Mouse (Mus musculus) activated CD4-positive, CD25-positive, alpha-beta regulatory T cell, adult 4 months (primary cell): ENCODE measurements around the gene Hrk. TPM values are rescaled to one million over a fixed set of nuclear protein-coding genes. Genes with fewer than 3 reads are reported as not detected.
A peak's percentile ranks its signal among the peaks of the same experiment; 100 is the strongest.

Experiments
- ATAC-seq: one replicate; pipeline ENCODE4 v1.8.0; 2017
- polyA plus RNA-seq, 2 experiments: library from polyadenylated mRNA; unstranded; fragments of 100-300 nt; shearing (Covaris generic); gene quantifications; one replicate each; pipeline ENCODE4 v1.2.1; 2017

The Hrk gene
- under 1 TPM in 1 of 2 experiments, not detected in 1; 0.08 TPM for polyA plus RNA-seq

DNA sequence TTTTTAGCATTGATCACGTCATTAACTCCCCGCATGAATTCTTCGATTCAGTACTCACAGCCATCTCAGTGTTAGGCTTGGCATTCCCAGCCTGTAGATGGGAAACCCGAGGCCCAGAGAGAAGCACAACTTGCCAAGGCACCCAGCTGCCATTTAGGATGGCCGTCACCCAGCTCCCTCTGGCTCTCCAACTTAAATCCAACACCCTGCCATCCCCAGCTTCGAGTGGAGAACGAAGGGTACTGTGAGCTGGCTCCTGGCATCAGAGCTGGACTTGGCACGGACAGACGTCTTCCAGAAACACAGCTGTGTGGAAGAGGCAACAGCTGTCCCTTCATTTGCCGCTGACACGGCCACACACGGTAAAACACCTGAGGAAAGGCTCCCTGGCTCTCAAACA lies at the start of gene Hrk:
TSS of gene Hrk (plus strand) at position 68 of the 400 bp plus-strand sequence.
- no peak for ATAC-seq

- no peak for ATAC-seq
Observed at GRCm38 (mm10) chr5:118118351-118118750, 46.1 kb upstream of the Hrk start.

GRCm38 (mm10) chr5:118118922-118119321 lies 45.5 kb upstream of the Hrk start:
- no peak for ATAC-seq

DNA sequence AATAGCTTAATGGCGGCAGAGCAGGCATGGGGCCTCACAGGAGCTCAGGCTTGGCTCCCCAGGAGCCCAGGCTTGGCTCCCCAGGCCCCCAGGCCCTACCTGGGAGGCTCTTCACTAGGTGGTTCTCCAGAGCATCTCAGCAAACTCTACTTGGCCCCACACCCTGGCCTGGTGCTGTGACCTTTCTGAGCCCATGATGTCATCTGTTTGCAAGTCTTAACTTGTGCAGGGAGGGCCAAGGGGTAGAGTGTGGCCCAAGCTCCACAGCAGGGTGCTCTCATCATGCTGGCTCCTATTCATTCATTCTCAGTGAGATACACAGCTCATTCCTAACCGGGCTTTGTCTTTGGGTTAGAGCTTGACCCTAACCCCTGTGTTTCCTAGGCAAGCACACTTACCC lies 43.8 kb upstream of the Hrk start:
- no peak for ATAC-seq

DNA sequence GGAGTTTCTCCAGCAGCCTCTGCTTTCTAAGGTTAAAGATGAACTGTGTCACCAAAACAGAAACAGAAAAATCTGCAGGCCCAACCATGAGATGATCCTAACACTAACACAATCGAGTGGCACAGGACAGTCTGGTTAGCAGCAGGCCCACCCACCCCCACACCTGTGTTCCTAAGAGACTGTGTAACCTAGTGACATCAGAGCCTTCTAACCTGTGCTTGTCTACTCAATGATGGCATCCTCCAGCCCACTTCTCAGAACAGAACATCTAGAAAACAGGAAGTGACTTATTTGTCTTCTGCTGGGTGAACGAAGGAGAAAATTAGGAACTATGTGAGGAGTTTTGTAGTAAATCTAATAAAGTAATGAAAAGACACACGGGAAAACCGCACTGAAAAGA lies 42.5 kb upstream of the Hrk start:
- ATAC-seq, result peak; percentile 72

- ATAC-seq, result no peak
Observed at GRCm38 (mm10) chr5:118123096-118123495, 41.4 kb upstream of the Hrk start.

GRCm38 (mm10) chr5:118126671-118127070 lies 37.8 kb upstream of the Hrk start:
- ATAC-seq, result no peak

GRCm38 (mm10) chr5:118128208-118128607 lies 36.2 kb upstream of the Hrk start:
- no peak for ATAC-seq

GRCm38 (mm10) chr5:118128651-118129050 lies 35.8 kb upstream of the Hrk start:
- no peak for ATAC-seq

- no peak for ATAC-seq
Observed at GRCm38 (mm10) chr5:118136391-118136790, 28.1 kb upstream of the Hrk start.

GRCm38 (mm10) chr5:118139630-118140029 lies 24.8 kb upstream of the Hrk start:
- no peak for ATAC-seq

DNA sequence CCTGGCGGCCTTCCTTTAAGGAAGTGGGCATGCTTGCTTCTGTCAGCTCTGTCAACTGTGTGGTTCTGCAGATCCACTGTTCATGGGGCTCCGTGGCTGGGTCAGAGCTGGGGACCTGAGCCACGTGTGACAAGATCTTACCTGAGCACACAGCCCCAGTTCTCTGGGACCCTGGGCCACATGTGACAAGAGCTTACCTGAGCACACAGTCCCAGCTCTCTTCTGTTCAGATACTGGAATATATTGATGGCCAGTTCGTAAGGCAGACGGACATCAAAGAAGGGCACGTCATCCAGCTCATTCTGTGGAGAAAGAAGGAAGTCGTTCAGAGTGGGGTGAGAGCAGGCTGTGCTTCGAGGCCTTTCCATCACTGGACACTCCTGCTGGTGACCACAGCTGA lies 22.0 kb upstream of the Hrk start:
- no peak for ATAC-seq

- ATAC-seq, result no peak
Observed at GRCm38 (mm10) chr5:118143211-118144026, 21.0 kb upstream of the Hrk start.

GRCm38 (mm10) chr5:118144327-118144726 lies 20.1 kb upstream of the Hrk start:
- ATAC-seq, result no peak

GRCm38 (mm10) chr5:118144770-118145169 lies 19.7 kb upstream of the Hrk start:
- ATAC-seq, result no peak

GRCm38 (mm10) chr5:118145458-118145857 lies 19.0 kb upstream of the Hrk start:
- ATAC-seq, result no peak

DNA sequence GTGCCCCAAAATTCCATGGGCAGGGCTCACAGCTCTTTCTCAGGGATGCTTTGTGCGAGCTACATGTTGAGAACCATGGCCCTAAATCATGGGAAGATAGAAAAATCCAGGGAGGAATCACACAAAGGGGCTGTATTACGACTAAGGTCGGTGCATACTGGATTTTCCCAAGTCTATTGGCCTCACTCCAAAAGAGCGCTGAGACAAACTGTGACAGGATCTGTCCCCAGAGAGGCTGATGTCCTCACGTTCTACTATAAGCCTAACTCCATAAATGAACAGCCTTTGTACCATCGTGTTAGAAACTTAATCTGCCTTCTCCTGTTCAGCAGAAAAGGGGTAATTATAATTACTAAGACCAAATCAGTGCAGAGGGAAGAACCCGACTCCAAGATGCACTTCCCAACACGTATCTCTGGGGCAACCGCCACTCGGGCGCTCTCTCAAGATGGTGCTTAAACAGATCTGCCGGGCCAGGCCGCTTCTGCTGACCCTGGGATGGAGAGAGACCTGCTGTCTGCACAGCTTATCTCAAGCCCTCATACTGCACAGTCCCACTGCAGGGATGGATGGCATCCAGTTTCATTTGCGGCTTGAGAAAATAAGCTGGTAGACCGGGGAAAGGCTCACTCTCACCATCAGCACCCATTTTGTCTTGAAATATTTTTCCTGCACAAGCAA lies 18.3 kb upstream of the Hrk start:
- ATAC-seq, result no peak

GRCm38 (mm10) chr5:118147264-118147663 lies 17.2 kb upstream of the Hrk start:
- no peak for ATAC-seq

GRCm38 (mm10) chr5:118149711-118150110 lies 14.7 kb upstream of the Hrk start:
- ATAC-seq, result no peak

- peak; percentile 73 for ATAC-seq
Observed at GRCm38 (mm10) chr5:118154839-118155564, 9.4 kb upstream of the Hrk start, which contains the start of gene Fbxw8. Gene Fbxw8, minus strand, starts transcription at chr5:118155464.

- ATAC-seq, result no peak
Observed at GRCm38 (mm10) chr5:118155565-118155947, 8.9 kb upstream of the Hrk start.

DNA sequence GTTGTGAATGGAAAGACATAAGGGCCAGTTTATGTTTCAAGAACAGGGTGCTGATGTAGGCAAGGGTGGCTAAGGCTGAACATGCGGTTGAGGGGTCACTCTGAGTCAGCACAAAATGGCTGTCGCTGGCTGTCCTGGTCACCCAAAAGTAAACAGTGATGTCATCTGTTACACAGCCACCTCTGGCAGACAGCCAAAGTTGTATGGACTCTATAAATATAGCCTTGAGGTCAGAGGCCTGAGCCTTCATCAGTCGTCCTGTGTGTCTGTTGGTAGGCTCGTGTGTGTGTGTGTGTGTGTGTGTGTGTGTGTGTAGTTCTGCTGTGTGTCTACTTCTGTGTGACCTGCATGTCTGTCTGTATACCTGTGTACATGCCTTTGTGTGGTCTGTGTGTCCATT lies 7.5 kb upstream of the Hrk start:
- ATAC-seq, result no peak

GRCm38 (mm10) chr5:118160691-118161090 lies 3.8 kb upstream of the Hrk start:
- ATAC-seq, result no peak
